Mouse (Mus musculus): ENCODE data around the gene Tctex1d4.

The Tctex1d4 gene

GRCm38 (mm10) chr4:117119636-117120035, 7.0 kb upstream of the Tctex1d4 start:
- DNase-seq (ENCODE audit: low spot score in 2 of 2) = no peak

- DNase-seq (ENCODE audit: low spot score in 2 of 2) = no peak
Measured at GRCm38 (mm10) chr4:117120052-117120444, 6.5 kb upstream of the Tctex1d4 start.

- DNase-seq (ENCODE audit: low spot score in 2 of 2) = peak; percentile 69 to 88
Measured at GRCm38 (mm10) chr4:117120445-117121414, 5.9 kb upstream of the Tctex1d4 start.

- DNase-seq (ENCODE audit: low spot score in 2 of 2) = no peak
Measured at GRCm38 (mm10) chr4:117122209-117122608, 4.4 kb upstream of the Tctex1d4 start.

- no peak for DNase-seq (ENCODE audit: low spot score in 2 of 2)
Measured at GRCm38 (mm10) chr4:117123546-117124217, 2.9 kb upstream of the Tctex1d4 start.

- no peak for DNase-seq (ENCODE audit: low spot score in 2 of 2)
Measured at GRCm38 (mm10) chr4:117124218-117124517, 2.4 kb upstream of the Tctex1d4 start.

- DNase-seq (ENCODE audit: low spot score in 2 of 2) = no peak
Measured at GRCm38 (mm10) chr4:117124518-117125347, 1.9 kb upstream of the Tctex1d4 start.

GRCm38 (mm10) chr4:117125348-117125909, 1.2 kb upstream of the Tctex1d4 start, which contains the start of gene Btbd19:
TSS of gene Btbd19 (minus strand) at chr4:117125725.
- DNase-seq (ENCODE audit: low spot score in 2 of 2) = peak in 1 of 2 experiments; percentile 83

- DNase-seq (ENCODE audit: low spot score in 2 of 2) = no peak
Measured at GRCm38 (mm10) chr4:117125910-117126674, 502 bp upstream of the Tctex1d4 start.

- no peak for DNase-seq (ENCODE audit: low spot score in 2 of 2)
Measured at GRCm38 (mm10) chr4:117127991-117128686, 1.5 kb downstream of the Tctex1d4 start.

GRCm38 (mm10) chr4:117130790-117131189, 4.2 kb downstream of the Tctex1d4 start:
- DNase-seq (ENCODE audit: low spot score in 2 of 2) = no peak

- no peak for DNase-seq (ENCODE audit: low spot score in 2 of 2)
Measured at GRCm38 (mm10) chr4:117131198-117131597, 4.6 kb downstream of the Tctex1d4 start.

- peak in 1 of 2 experiments; percentile 52 for DNase-seq (ENCODE audit: low spot score in 2 of 2)
Measured at GRCm38 (mm10) chr4:117131890-117132793, 5.5 kb downstream of the Tctex1d4 start.

GRCm38 (mm10) chr4:117132794-117133143, 6.2 kb downstream of the Tctex1d4 start:
- DNase-seq (ENCODE audit: low spot score in 2 of 2) = no peak

GRCm38 (mm10) chr4:117133366-117133796, 6.8 kb downstream of the Tctex1d4 start:
- DNase-seq (ENCODE audit: low spot score in 2 of 2) = no peak

- DNase-seq (ENCODE audit: low spot score in 2 of 2) = peak; percentile 92 to 97
Measured at GRCm38 (mm10) chr4:117133817-117134600, 7.4 kb downstream of the Tctex1d4 start, which contains the start of gene Plk3. TSS of gene Plk3 (minus strand) at chr4:117133963.

GRCm38 (mm10) chr4:117134601-117134995, 8.0 kb downstream of the Tctex1d4 start:
- no peak for DNase-seq (ENCODE audit: low spot score in 2 of 2)

GRCm38 (mm10) chr4:117136034-117136433, 9.4 kb downstream of the Tctex1d4 start:
- DNase-seq (ENCODE audit: low spot score in 2 of 2) = no peak

Measured in cerebellum, postnatal 4 days (tissue).